Mouse (Mus musculus) liver, embryonic 11.5 days (tissue): ENCODE measurements around the gene Znrf3. TPM values are rescaled to one million over a fixed set of nuclear protein-coding genes. Genes with fewer than 3 reads are reported as not detected.

Experiments
- ATAC-seq: fragments of 200-750 bp; cut with Nextera tagmentation; replicated peaks from 2 replicates; pipeline ENCODE4 v1.8.0; 2017; ENCODE audit warnings: moderate number of reproducible peaks, mild to moderate bottlenecking, moderate TSS enrichment, moderate library complexity; ENCODE audit not compliant: low FRiP score
- DNase-seq: peaks from one replicate; pipeline ENCODE4 v3.0.0-alpha.2; 2017; ENCODE audit warnings: low spot score
- H3K27ac ChIP-seq: fragments of 300-500 bp; sonication (generic); 2 replicates; pipeline ENCODE4 v1.5.1; 2014; ENCODE audit warnings: mild to moderate bottlenecking, low read depth, low read length, control low read depth
- H3K27me3 ChIP-seq: fragments of 300-500 bp; sonication (generic); replicated peaks from 2 replicates; pipeline ENCODE4 v1.6.1; 2014; ENCODE audit warnings: low read length, mixed read lengths; ENCODE audit not compliant: control insufficient read depth, insufficient read depth
- H3K36me3 ChIP-seq: fragments of 300-500 bp; sonication (generic); 2 replicates; pipeline ENCODE4 v1.6.1; 2014; ENCODE audit warnings: mild to moderate bottlenecking, low read length, moderate library complexity, mixed read lengths; ENCODE audit not compliant: control insufficient read depth, insufficient read depth
- H3K4me1 ChIP-seq: fragments of 300-500 bp; sonication (generic); replicated peaks from 2 replicates; pipeline ENCODE4 v1.6.1; 2014; ENCODE audit warnings: low read length, mixed read lengths; ENCODE audit not compliant: control insufficient read depth, insufficient read depth
- H3K4me2 ChIP-seq: fragments of 300-500 bp; sonication (generic); 2 replicates; pipeline ENCODE4 v1.6.1; 2014; ENCODE audit warnings: mild to moderate bottlenecking, control low read depth, moderate library complexity
- H3K4me3 ChIP-seq: fragments of 300-500 bp; sonication (generic); 2 replicates; pipeline ENCODE4 v1.5.1; 2014; ENCODE audit warnings: low read depth, low read length, control low read depth
- H3K9ac ChIP-seq: fragments of 300-500 bp; sonication (generic); 2 replicates; pipeline ENCODE4 v1.6.1; 2014; ENCODE audit warnings: low read depth, low read length, control low read depth
- H3K9me3 ChIP-seq: fragments of 300-500 bp; sonication (generic); 2 replicates; pipeline ENCODE4 v1.6.1; 2016; ENCODE audit warnings: low read length, inconsistent platforms, mixed read lengths; ENCODE audit not compliant: control insufficient read depth
- whole genome bisulfite sequencing: fragments of 180-500 bp; shearing (Covaris S2); extraction: QIAGEN DNeasy Blood & Tissue Kit; methylation state at CpG from one replicate; pipeline ENCODE4 v1.1.7; 2014; 5-methylcytosine and 5-hydroxymethylcytosine counted together
- polyA plus RNA-seq: library from polyadenylated mRNA; unstranded; fragments of >200 nt; fragmentation: Nextera tagmentation; extraction: Ambion mirVana; gene quantifications from 2 replicates; pipeline ENCODE4 v1.2.1, GENCODE M21; 2014

Znrf3 gene
- polyA plus RNA-seq, 1 experiment from 2014 or later: 9.0 TPM

GRCm38 (mm10) chr11:5349483-5349882, 95.2 kb downstream of the Znrf3 start:
- Histone ChIP-seq H3K36me3 (no peaks in the 10 kb centered on the region), H3K27ac (no peak overlapping the region), H3K4me3 (no peak overlapping the region), H3K9ac (no peak overlapping the region), H3K4me1 (no peaks in the 10 kb centered on the region; the same call in 1 of the 2 replicates), H3K27me3 (no peaks in the 10 kb centered on the region), H3K4me2 (no peak overlapping the region), H3K9me3 (no peaks in the 10 kb centered on the region)
- 93% methylated on average over 5 of the region's 5 CpGs for WGBS
- ATAC-seq (no peak), DNase-seq (no peak)

GRCm38 (mm10) chr11:5346845-5347640, 97.6 kb downstream of the Znrf3 start:
- Histone ChIP-seq H3K9ac (no peak overlapping the region), H3K36me3 (no peaks in the 10 kb centered on the region), H3K4me3 (no peak overlapping the region), H3K27me3 (no peaks in the 10 kb centered on the region), H3K4me1 (no peaks in the 10 kb centered on the region; the same call in 1 of the 2 replicates), H3K27ac (no peak overlapping the region), H3K9me3 (no peaks in the 10 kb centered on the region), H3K4me2 (no peak overlapping the region)
- ATAC-seq (no peak), DNase-seq (no peak)
- WGBS: 63% methylated on average over 4 of the region's 4 CpGs

GRCm38 (mm10) chr11:5343748-5344147, 100.9 kb downstream of the Znrf3 start:
- DNase-seq (no peak), ATAC-seq (no peak)
- Histone ChIP-seq H3K4me3 (no peak overlapping the region), H3K4me1 (no peaks in the 10 kb centered on the region; the same call in 1 of the 2 replicates), H3K9ac (no peak overlapping the region), H3K9me3 (no peaks in the 10 kb centered on the region), H3K27ac (no peak overlapping the region), H3K36me3 (no peaks in the 10 kb centered on the region), H3K27me3 (no peaks in the 10 kb centered on the region), H3K4me2 (no peak overlapping the region)
- WGBS: 92% methylated on average over 4 of the region's 4 CpGs

GRCm38 (mm10) chr11:5339732-5340131, 104.9 kb downstream of the Znrf3 start:
- no peaks in the 10 kb centered on the region for H3K27me3 ChIP-seq
- peaks cover 3% of the 10 kb centered on the region; the same call in 1 of the 2 replicates for H3K4me1 ChIP-seq
- no peaks in the 10 kb centered on the region for H3K36me3 ChIP-seq
- no peak overlapping the region for H3K27ac ChIP-seq
- no peak for ATAC-seq
- 91% methylated on average over 1 of the region's 1 CpGs for WGBS
- H3K9me3 ChIP-seq: no peaks in the 10 kb centered on the region
- DNase-seq: no peak
- H3K4me3 ChIP-seq: no peak overlapping the region
- H3K9ac ChIP-seq: no peak overlapping the region
- H3K4me2 ChIP-seq: no peak overlapping the region

GRCm38 (mm10) chr11:5336852-5337251, 107.8 kb downstream of the Znrf3 start:
- Histone ChIP-seq H3K4me3 (no peak overlapping the region), H3K4me1 (peaks cover 3% of the 10 kb centered on the region; the same call in 1 of the 2 replicates), H3K4me2 (no peak overlapping the region), H3K9ac (no peak overlapping the region), H3K36me3 (no peaks in the 10 kb centered on the region), H3K9me3 (no peaks in the 10 kb centered on the region), H3K27me3 (no peaks in the 10 kb centered on the region), H3K27ac (no peak overlapping the region)
- DNase-seq (no peak), ATAC-seq (no peak)
- 91% methylated on average over 7 of the region's 7 CpGs for WGBS

DNA sequence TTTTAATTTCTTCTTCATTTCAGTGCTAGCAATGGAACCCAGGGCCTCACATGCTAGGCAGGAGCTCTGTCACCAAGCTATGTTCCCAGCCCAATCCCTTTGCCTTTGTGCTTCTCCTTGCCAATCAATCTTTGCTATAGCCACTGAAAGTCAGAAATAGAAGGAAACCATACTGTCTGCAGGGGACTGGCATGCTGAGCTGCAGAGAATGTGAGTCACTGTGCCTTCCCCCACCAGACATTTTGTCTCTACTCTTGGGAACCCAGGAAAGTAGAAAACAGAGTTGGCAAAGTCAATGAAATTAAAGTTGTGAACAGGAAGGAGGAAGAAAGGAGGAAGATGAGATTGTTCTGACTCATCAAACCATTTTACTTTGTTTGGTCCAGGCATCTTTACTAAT, 108.4 kb downstream of the Znrf3 start:
- Histone ChIP-seq H3K9ac (no peak overlapping the region), H3K4me2 (no peak overlapping the region), H3K4me3 (no peak overlapping the region), H3K27ac (no peak overlapping the region), H3K4me1 (peaks cover 3% of the 10 kb centered on the region; the same call in 1 of the 2 replicates), H3K27me3 (no peaks in the 10 kb centered on the region), H3K36me3 (no peaks in the 10 kb centered on the region), H3K9me3 (no peaks in the 10 kb centered on the region)
- DNase-seq: no peak
- no peak for ATAC-seq

DNA sequence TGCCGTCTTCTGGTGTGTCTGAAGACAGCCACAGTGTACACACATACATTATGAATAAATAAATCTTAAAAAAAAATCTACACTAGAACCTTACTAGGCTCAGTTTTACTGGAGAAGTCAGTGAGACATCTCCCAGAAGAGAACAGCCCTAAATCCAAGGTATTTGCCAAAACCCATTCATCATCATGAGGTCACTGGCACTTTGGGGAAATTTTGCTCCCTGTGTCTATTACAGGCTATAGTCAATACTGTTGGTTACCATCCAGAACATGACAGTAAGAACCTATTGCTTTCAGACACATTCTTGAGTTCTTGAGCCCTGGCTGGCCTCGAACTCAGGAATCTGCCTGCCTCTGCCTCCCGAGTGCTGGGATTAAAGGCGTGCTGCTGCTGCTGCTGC, 113.8 kb downstream of the Znrf3 start:
- Histone ChIP-seq H3K4me2 (no peak overlapping the region), H3K4me3 (no peak overlapping the region), H3K4me1 (peaks cover 3% of the 10 kb centered on the region; the same call in 1 of the 2 replicates), H3K27me3 (no peaks in the 10 kb centered on the region), H3K9me3 (no peaks in the 10 kb centered on the region), H3K36me3 (no peaks in the 10 kb centered on the region), H3K27ac (no peak overlapping the region), H3K9ac (no peak overlapping the region)
- DNase-seq: no peak
- no peak for ATAC-seq
- 88% methylated on average over 4 of the region's 4 CpGs for WGBS

DNA sequence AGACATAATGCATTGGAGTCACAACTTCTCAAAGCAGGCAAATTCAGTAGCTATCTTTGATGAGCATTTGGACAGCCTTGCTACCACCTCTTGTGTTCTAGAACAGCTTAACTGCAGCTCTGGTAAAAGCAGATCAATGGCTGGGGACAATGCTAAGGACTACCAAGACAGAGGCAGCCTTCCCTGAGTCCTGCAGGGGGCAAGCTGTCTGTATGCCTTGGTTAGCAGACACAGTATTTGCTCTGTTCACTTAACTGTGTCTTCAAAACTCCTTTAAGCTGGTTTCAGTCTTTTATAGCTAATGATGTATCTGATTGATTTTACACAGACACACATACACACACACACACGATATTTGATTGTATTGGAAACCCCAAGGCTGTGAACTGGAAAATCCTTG, 117.0 kb downstream of the Znrf3 start:
- no peaks in the 10 kb centered on the region for H3K27me3 ChIP-seq
- 71% methylated on average over 1 of the region's 1 CpGs for WGBS
- no peaks in the 10 kb centered on the region for H3K36me3 ChIP-seq
- H3K9me3 ChIP-seq: no peaks in the 10 kb centered on the region
- H3K9ac ChIP-seq: no peak overlapping the region
- H3K27ac ChIP-seq: no peak overlapping the region
- no peaks in the 10 kb centered on the region for H3K4me1 ChIP-seq
- no peak overlapping the region for H3K4me3 ChIP-seq
- no peak overlapping the region for H3K4me2 ChIP-seq
- DNase-seq: no peak
- ATAC-seq: no peak

DNA sequence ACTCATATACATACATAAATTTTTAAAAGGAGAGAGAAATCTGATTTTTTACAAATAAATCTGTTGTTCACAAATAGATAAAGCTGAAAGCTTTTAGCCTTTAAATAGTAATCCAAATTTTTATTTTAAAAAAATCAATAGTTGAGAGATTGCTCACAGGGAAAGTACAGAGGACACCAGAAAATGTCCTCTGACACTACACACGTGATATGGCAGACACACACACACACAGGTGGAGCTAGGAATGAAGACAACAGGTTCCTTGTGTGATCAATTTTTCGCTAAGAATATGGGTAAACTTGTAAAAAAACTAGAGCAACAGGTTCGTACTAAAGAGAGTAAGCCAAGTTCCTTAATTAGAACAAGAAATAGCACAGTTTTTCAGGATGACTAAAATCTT, 118.4 kb downstream of the Znrf3 start:
- Histone ChIP-seq H3K4me2 (no peak overlapping the region), H3K27me3 (no peaks in the 10 kb centered on the region), H3K4me3 (no peak overlapping the region), H3K9me3 (no peaks in the 10 kb centered on the region), H3K4me1 (no peaks in the 10 kb centered on the region), H3K36me3 (no peaks in the 10 kb centered on the region), H3K27ac (no peak overlapping the region), H3K9ac (no peak overlapping the region)
- ATAC-seq (no peak), DNase-seq (no peak)
- WGBS: 87% methylated on average over 3 of the region's 3 CpGs
